Mouse (Mus musculus): ENCODE results near the gene Zfhx3. TPM values are rescaled to one million over a fixed set of nuclear protein-coding genes. Genes with fewer than 3 reads are reported as not detected.

Zfhx3 gene
- total and polyA plus RNA-seq, 3 experiments = 0.11 to 0.30 TPM; not detected in 1

DNA sequence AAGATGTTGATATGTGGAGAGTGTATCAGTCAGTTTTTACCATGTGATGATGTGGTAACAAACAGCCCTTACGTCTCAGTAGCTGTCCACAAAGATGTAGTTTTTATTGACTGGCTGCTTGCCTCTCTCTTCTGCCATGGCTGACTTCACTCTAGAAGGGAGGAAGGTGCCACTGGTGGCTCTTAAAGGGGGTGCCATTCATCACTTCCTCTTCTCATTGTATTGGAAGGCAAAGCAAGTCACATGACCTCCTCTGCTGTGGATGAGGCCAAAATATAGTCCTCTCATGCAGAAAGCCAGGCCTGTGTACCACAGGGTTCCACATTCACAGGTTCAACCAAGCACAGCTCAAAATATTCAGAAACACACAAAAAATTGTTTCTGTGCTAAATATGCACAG lies 688.6 kb downstream of the Zfhx3 start:
- no peak for TF ChIP-seq POLR2AphosphoS5 (IDR thresholded peaks at IDR 0.05; ENCODE audit: insufficient replicate concordance, low read depth, low read length)
- TF ChIP-seq CTCF (IDR thresholded peaks at IDR 0.05; ENCODE audit: low read depth, low read length) = no peak
- no peak for TF ChIP-seq TAL1 (conservative IDR thresholded peaks at IDR 0.05; ENCODE audit: low read depth, low read length)
- no peak for TF ChIP-seq GATA1 (IDR thresholded peaks at IDR 0.05; ENCODE audit: borderline replicate concordance, low read length)
- TF ChIP-seq GATA2 (IDR thresholded peaks at IDR 0.05; ENCODE audit: borderline replicate concordance, low read depth, low read length) = no peak
- no peaks in the 10 kb centered on the region for H3K27me3 ChIP-seq (ENCODE audit: insufficient read depth, low read length)
- ATAC-seq (ENCODE audit: extremely low read depth, insufficient number of reproducible peaks, low FRiP score, poor library complexity, severe bottlenecking) = no peak
- peaks cover 58% of the 10 kb centered on the region for H3K9me3 ChIP-seq (replicated peaks)
- no peak for DNase-seq (ENCODE audit: low spot score)
- H3K4me3 ChIP-seq (ENCODE audit: low read depth, low read length) = no peak overlapping the region
- H3K4me1 ChIP-seq (ENCODE audit: insufficient read depth, low read depth, low read length) = no peaks in the 10 kb centered on the region
- H3K36me3 ChIP-seq (replicated peaks) = no peaks in the 10 kb centered on the region

DNA sequence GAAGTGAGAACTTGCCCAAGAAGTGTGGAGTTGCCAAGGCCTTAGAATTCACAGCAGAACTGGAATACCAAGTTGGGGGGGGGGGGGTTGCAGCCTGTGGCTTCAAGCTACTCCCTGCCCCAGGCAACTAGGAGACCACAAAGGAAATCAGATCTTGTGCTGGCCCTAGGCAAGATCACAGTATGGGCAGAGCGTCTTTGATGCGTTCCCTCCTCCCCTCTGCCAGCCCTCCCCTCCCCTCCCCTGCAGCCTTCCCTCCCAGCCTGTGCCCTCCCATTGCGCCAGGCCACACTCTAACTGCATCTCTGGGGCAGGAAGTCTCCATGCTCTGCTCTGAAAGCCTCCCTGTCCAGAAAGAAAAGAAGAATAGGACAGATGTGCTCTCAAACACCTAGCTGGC lies 691.8 kb downstream of the Zfhx3 start:
- no peaks in the 10 kb centered on the region for H3K27me3 ChIP-seq (ENCODE audit: insufficient read depth, low read length)
- H3K9me3 ChIP-seq (replicated peaks) = peaks cover 67% of the 10 kb centered on the region
- H3K4me1 ChIP-seq (ENCODE audit: insufficient read depth, low read depth, low read length) = no peaks in the 10 kb centered on the region
- ATAC-seq (ENCODE audit: extremely low read depth, insufficient number of reproducible peaks, low FRiP score, poor library complexity, severe bottlenecking) (no peak), DNase-seq (ENCODE audit: low spot score) (no peak)
- no peak overlapping the region for H3K4me3 ChIP-seq (ENCODE audit: low read depth, low read length)
- no peaks in the 10 kb centered on the region for H3K36me3 ChIP-seq (replicated peaks)
- TF ChIP-seq POLR2AphosphoS5 (IDR thresholded peaks at IDR 0.05; ENCODE audit: insufficient replicate concordance, low read depth, low read length) (no peak), CTCF (IDR thresholded peaks at IDR 0.05; ENCODE audit: low read depth, low read length) (no peak), GATA2 (IDR thresholded peaks at IDR 0.05; ENCODE audit: borderline replicate concordance, low read depth, low read length) (no peak), TAL1 (conservative IDR thresholded peaks at IDR 0.05; ENCODE audit: low read depth, low read length) (no peak), GATA1 (IDR thresholded peaks at IDR 0.05; ENCODE audit: borderline replicate concordance, low read length) (no peak)

DNA sequence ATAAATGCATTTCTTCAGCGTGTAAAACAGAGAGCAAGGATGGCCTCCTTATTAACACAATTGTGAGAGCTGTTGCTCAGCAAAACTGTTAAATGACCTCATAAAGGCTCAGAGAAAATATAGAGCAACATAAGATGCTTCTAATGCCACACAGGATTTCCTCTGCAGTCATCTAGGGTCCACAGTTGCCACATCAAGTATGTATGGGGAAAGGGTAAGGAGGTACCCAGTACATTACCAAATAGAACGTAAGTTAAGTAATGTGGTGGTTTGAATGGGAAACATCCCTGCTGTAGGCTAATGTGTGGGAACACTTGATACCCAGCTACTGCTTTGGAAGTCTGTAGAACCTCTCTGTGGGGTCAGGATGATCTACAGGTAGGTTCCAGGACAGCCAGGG lies 695.4 kb downstream of the Zfhx3 start:
- TF ChIP-seq POLR2AphosphoS5 (IDR thresholded peaks at IDR 0.05; ENCODE audit: insufficient replicate concordance, low read depth, low read length) = no peak
- TF ChIP-seq CTCF (IDR thresholded peaks at IDR 0.05; ENCODE audit: low read depth, low read length) = no peak
- no peak for TF ChIP-seq GATA2 (IDR thresholded peaks at IDR 0.05; ENCODE audit: borderline replicate concordance, low read depth, low read length)
- TF ChIP-seq GATA1 (IDR thresholded peaks at IDR 0.05; ENCODE audit: borderline replicate concordance, low read length) = no peak
- no peak for TF ChIP-seq TAL1 (conservative IDR thresholded peaks at IDR 0.05; ENCODE audit: low read depth, low read length)
- DNase-seq (ENCODE audit: low spot score) = no peak
- Histone ChIP-seq H3K36me3 (replicated peaks) (no peaks in the 10 kb centered on the region), H3K27me3 (ENCODE audit: insufficient read depth, low read length) (no peaks in the 10 kb centered on the region), H3K4me1 (ENCODE audit: insufficient read depth, low read depth, low read length) (no peaks in the 10 kb centered on the region), H3K9me3 (replicated peaks) (peaks cover 66% of the 10 kb centered on the region), H3K4me3 (ENCODE audit: low read depth, low read length) (no peak overlapping the region)
- no peak for ATAC-seq (ENCODE audit: extremely low read depth, insufficient number of reproducible peaks, low FRiP score, poor library complexity, severe bottlenecking)

DNA sequence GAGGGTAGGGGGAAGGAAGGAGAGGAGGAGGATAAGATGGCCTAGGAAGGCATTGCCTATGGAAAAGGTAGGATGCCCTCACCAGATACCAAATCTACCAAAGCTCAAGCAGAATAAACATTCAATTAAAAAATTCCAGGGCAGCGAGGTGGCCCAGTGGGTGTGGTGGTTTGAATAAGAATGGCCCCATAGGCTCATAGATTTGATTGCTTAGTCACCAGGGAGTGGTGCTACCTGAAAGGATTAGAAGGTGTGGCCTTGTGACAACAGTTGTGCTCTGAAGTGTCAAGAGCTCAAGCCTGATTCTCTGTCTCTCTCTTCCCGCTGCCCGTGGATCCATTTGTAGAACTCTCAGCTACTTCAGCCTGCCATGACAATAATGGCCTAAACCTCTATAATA lies 703.2 kb downstream of the Zfhx3 start:
- no peak for DNase-seq (ENCODE audit: low spot score)
- no peak for ATAC-seq (ENCODE audit: extremely low read depth, insufficient number of reproducible peaks, low FRiP score, poor library complexity, severe bottlenecking)
- Histone ChIP-seq H3K27me3 (ENCODE audit: insufficient read depth, low read length) (no peaks in the 10 kb centered on the region), H3K4me1 (ENCODE audit: insufficient read depth, low read depth, low read length) (no peaks in the 10 kb centered on the region), H3K36me3 (replicated peaks) (no peaks in the 10 kb centered on the region), H3K9me3 (replicated peaks) (peaks cover 69% of the 10 kb centered on the region), H3K4me3 (ENCODE audit: low read depth, low read length) (no peak overlapping the region)
- TF ChIP-seq GATA2 (IDR thresholded peaks at IDR 0.05; ENCODE audit: borderline replicate concordance, low read depth, low read length) = no peak
- TF ChIP-seq GATA1 (IDR thresholded peaks at IDR 0.05; ENCODE audit: borderline replicate concordance, low read length) = no peak
- no peak for TF ChIP-seq CTCF (IDR thresholded peaks at IDR 0.05; ENCODE audit: low read depth, low read length)
- no peak for TF ChIP-seq POLR2AphosphoS5 (IDR thresholded peaks at IDR 0.05; ENCODE audit: insufficient replicate concordance, low read depth, low read length)

DNA sequence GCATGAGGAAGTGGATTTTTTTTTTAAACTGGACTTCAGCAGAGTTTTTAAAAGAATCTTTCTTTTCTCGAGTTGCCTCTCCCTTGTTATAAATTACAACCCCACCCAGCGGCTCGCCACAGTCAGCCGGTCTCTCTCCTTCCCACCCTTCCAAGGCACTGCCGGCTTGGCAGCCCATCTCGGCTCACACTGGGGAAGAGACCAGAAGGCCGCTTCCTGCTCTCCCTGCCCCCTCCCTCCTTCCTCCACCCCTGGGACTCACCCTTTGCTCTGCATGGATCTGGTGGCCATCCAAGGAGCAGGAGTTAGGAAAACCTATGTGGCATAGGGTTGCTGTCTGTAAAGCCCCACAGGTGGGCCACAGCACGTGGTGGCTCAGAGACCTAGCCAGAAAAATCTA lies 705.1 kb downstream of the Zfhx3 start:
- Histone ChIP-seq H3K27me3 (ENCODE audit: insufficient read depth, low read length) (no peaks in the 10 kb centered on the region), H3K9me3 (replicated peaks) (peaks cover 65% of the 10 kb centered on the region), H3K36me3 (replicated peaks) (no peaks in the 10 kb centered on the region), H3K4me3 (ENCODE audit: low read depth, low read length) (no peak overlapping the region), H3K4me1 (ENCODE audit: insufficient read depth, low read depth, low read length) (no peaks in the 10 kb centered on the region)
- TF ChIP-seq GATA1 (IDR thresholded peaks at IDR 0.05; ENCODE audit: borderline replicate concordance, low read length) (no peak), CTCF (IDR thresholded peaks at IDR 0.05; ENCODE audit: low read depth, low read length) (no peak), TAL1 (conservative IDR thresholded peaks at IDR 0.05; ENCODE audit: low read depth, low read length) (no peak), GATA2 (IDR thresholded peaks at IDR 0.05; ENCODE audit: borderline replicate concordance, low read depth, low read length) (no peak), POLR2AphosphoS5 (IDR thresholded peaks at IDR 0.05; ENCODE audit: insufficient replicate concordance, low read depth, low read length) (no peak)
- ATAC-seq (ENCODE audit: extremely low read depth, insufficient number of reproducible peaks, low FRiP score, poor library complexity, severe bottlenecking) (no peak), DNase-seq (ENCODE audit: low spot score) (no peak)

DNA sequence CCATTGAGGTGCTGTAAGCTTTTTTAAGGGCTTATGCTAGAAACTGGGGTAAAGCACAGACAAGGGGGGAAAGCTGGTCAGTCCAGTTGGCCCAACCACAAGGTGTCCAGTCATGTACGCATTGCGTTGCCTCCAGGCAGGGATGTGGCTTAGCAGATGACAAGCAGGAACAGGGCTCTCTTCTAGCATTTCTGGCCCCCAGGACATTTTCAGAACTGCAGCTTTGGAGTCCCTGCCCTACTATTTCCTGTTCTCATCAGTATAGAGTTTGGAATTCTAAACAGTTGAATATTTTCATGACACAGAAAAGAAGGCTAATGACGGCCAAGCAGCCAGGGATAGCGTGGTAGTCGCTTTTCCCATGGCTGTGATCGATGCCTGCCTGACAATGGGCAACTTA lies 706.5 kb downstream of the Zfhx3 start:
- peaks cover 57% of the 10 kb centered on the region for H3K9me3 ChIP-seq (replicated peaks)
- DNase-seq (ENCODE audit: low spot score) (no peak), ATAC-seq (ENCODE audit: extremely low read depth, insufficient number of reproducible peaks, low FRiP score, poor library complexity, severe bottlenecking) (no peak)
- H3K4me1 ChIP-seq (ENCODE audit: insufficient read depth, low read depth, low read length) = no peaks in the 10 kb centered on the region
- no peaks in the 10 kb centered on the region for H3K36me3 ChIP-seq (replicated peaks)
- no peaks in the 10 kb centered on the region for H3K27me3 ChIP-seq (ENCODE audit: insufficient read depth, low read length)
- H3K4me3 ChIP-seq (ENCODE audit: low read depth, low read length) = no peak overlapping the region
- TF ChIP-seq POLR2AphosphoS5 (IDR thresholded peaks at IDR 0.05; ENCODE audit: insufficient replicate concordance, low read depth, low read length) = no peak
- TF ChIP-seq GATA2 (IDR thresholded peaks at IDR 0.05; ENCODE audit: borderline replicate concordance, low read depth, low read length) = no peak

DNA sequence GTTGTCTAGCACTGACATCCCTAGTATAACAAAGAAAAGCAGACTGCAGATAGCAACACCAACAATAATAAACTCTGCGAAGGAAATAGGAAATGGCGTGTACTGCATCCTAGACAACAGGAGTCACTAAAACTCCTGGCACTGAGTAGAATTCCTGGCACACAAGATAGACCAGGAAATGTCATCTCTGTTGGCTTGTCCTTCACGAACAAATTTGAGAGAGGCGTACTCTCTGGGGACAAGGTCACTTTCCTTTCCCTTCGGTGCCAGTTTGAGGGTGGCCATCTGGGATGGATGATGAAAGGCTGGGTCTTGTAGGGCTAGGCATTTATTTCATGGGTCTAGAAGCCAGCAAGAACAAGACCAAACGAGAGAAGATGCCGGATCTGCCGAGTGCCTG lies 708.4 kb downstream of the Zfhx3 start:
- no peaks in the 10 kb centered on the region for H3K36me3 ChIP-seq (replicated peaks)
- ATAC-seq (ENCODE audit: extremely low read depth, insufficient number of reproducible peaks, low FRiP score, poor library complexity, severe bottlenecking) = no peak
- H3K4me3 ChIP-seq (ENCODE audit: low read depth, low read length) = no peak overlapping the region
- no peaks in the 10 kb centered on the region for H3K27me3 ChIP-seq (ENCODE audit: insufficient read depth, low read length)
- TF ChIP-seq TAL1 (conservative IDR thresholded peaks at IDR 0.05; ENCODE audit: low read depth, low read length) (no peak), GATA2 (IDR thresholded peaks at IDR 0.05; ENCODE audit: borderline replicate concordance, low read depth, low read length) (no peak), CTCF (IDR thresholded peaks at IDR 0.05; ENCODE audit: low read depth, low read length) (no peak), GATA1 (IDR thresholded peaks at IDR 0.05; ENCODE audit: borderline replicate concordance, low read length) (no peak), POLR2AphosphoS5 (IDR thresholded peaks at IDR 0.05; ENCODE audit: insufficient replicate concordance, low read depth, low read length) (no peak)
- H3K4me1 ChIP-seq (ENCODE audit: insufficient read depth, low read depth, low read length) = no peaks in the 10 kb centered on the region
- H3K9me3 ChIP-seq (replicated peaks) = peaks cover 55% of the 10 kb centered on the region
- DNase-seq (ENCODE audit: low spot score) = no peak
